Mouse (Mus musculus): Measurements from ENCODE around the gene Serac1.
A peak's percentile ranks its signal among the peaks of the same experiment; 100 is the strongest.

The Serac1 gene

DNA sequence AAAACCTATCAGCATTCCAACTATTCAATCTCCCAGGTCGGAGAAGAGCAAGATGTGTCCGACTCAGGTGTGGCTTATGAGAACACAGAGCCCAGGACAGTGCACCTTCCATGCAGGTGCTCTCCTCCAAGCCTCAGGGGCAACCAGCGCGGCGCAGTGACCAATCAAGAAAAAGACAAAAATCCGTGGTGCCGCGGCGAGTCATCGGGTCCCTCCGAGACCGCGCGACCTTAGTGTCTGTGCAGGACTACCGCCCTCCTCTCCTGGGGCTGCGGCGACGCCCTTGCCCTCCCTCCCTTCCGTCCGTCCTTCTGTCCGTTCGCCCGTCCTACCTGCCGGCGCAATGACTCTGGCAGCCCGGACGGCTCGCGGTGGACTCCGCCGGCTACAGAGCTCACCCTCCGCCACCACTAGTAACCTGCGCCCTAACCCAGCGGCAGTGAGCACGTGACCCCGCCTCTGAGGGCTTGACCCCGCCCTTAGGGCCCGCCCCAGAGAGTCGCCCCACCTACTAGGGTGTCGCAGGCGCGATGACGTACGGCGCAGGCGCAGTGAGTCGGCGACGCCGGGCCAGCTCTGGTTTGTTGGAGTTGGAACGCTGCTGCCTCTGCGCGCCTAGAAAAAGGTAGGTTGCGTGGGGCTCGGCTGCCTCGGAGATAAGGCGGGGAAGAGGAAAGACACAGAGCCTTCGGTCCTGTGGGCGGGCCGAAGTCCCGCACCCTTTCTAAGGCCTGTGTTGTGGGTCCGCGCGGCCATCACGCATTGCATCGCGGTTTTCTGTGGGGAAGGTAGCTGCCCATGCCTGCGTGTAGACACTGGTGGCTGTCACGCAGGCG, at the start of gene Serac1, which contains the start of gene Gtf2h5:
TSS of gene Serac1 (minus strand) at position 455 of the 836 bp plus-strand sequence.
TSS of gene Gtf2h5 (plus strand) at position 500 of the 836 bp plus-strand sequence.
- DNase-seq (ENCODE audit: low spot score): peak; percentile 99

DNA sequence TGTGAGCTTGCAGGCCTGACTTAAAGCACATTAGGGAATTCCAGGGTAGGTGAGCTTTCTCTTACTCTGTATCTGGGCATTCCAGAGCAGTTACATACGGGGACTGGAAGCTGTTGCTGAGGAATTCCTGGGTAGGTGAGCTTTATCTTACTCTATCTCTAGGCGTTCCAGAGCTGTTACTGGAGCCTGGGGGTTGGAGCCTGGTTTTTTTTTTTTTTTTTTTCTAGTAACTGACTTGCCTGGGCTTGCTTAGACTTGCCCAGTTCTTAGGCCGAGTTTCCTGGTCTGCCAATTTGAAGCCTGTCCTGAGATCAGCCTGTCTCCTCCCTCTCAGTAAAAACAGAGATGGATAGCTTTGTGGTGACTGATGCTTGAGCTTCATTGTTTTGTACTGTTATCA, 48.5 kb upstream of the Serac1 start:
- DNase-seq (ENCODE audit: low spot score): no peak

DNA sequence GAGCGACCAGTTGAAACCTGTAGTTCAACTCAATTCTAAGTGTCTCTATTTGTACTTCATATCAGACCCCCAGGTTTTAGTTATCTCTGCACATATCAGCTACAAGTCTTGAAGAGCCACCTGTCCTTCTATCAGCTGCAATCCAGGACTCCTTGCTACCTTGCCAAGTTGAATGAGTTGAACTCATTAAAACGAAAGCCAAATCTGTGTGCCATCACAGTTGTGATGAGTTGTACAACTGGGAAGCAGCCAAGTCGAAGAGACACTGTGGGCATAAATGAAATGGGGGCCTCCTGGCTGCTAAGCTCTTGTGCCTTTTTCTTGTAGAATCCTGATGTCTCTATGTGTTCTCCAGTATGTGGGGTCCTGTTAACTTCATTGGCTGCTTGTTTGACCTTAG, 45.9 kb upstream of the Serac1 start:
- no peak for DNase-seq (ENCODE audit: low spot score)

DNA sequence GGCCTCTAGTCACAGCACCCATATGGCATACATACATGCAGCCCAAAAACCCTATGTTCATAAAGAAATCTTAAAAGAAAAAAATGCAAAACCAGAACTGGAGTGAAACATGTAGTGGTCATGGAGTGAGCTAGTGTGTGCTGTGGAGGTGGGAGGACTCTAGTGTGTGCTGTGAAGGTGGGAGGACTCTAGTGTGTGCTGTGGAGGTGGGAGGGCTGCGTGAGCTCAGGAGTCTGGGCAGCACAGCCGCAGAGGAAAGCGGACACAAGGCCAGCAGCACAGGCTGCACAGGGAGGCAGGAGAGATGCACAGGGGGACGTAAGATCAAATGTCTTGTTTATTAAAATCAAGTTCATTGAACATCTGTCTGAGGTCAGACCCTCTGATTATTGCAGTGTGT, 44.2 kb upstream of the Serac1 start:
- DNase-seq (ENCODE audit: low spot score): no peak

DNA sequence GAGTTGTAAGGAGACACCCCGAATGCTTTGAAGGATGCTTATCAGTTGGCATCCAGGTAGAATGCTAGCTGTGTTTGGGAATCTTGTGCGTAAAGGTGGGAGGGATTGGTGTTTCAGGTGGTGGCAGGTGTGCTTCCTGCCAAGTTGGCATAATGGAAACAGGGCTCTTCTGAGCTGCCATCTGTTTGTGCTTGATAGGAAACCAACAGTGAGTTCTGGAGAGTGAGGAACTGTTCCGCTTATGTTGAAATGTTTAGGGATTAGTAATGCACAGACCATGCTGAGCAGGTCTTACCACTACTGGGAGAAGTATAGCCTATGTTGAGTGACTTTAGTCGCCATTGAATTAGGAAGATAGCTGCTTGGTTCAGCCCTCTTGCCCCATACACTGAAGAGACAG, 39.3 kb upstream of the Serac1 start:
- DNase-seq (ENCODE audit: low spot score): no peak

DNA sequence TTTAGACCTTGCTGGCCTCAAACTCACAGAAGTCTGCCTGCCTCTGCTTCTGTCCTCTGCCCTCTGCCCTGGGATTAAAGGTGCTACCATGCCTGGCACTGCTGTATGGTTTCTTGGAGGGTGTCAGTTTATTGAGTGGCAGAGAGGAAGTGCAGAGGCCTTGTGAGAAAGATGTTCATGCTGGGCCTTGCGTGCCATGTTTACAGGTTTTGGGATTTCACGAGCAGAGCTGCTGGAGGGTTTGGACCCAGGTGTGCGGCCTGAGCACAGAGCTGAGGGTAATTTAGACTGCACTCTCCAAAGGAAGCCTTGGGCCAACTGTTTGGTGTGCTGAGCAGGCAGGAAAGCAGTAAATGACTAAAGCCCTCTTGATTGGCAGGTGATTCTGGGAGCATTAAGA, 38.4 kb upstream of the Serac1 start:
- DNase-seq (ENCODE audit: low spot score): no peak

DNA sequence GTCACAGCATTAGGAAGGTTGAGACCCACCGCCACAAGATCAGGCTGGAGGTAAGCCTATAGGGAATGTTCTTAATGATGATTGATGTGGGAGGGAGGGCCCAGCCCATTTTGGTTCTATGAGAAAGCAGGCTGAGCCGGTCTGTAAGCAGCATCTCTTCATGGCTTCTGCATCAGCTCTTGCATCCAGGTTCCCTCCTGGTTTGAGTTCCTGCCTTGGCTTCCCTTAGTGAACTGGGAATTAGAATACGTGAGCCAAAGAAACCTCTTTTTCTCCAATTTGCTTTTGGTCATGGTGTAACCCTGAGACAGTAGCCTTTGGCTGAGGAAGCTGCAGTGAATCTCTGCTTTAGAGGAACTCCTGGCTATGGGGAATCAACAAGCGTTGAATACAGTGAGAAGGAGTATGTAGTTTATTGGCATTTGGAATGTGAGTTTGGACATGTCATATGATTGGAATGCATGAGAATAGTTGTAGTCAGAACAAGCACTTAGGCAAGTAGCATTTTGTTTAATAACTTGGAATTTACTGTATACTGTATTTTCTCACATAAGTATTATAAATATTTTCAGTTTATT, 37.7 kb upstream of the Serac1 start:
- no peak for DNase-seq (ENCODE audit: low spot score)

DNA sequence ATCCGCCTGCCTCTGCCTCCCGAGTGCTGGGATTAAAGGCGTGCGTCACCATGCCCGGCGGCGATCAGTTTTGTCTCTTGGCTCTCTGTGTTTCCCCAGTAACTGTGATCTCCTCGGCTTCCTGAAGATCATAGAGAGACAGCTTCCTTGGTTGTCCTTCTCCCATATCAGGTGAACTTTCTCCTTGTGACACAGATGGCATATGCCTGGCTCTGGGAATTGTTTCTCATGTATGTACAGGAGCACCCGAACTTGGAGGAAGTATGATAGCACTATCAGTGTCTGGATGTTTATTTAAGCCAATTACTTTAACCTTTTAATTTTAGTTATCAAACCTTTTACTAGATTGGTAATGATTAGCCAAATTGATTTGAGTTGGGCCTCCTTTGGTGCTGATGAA, 35.5 kb upstream of the Serac1 start:
- DNase-seq (ENCODE audit: low spot score): no peak

DNA sequence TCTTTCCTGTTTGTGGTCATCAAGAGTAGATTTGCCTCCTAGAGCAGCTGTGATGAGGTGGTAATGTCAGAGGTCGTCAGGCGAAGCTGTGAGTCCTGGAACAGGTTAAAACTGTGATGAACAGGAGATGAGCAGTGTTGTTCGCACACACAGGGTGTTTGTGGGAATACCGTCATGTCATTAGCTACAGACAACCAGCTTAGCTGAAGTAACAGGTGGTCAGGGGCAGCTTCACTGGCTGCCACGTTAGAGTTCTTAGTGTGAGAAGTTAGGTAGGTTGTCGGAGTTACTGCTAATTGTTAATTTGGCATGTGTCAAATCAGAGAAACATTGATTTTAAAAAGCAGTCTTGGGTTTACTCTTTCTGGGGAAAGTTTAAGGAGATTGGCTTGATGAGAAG, 34.1 kb upstream of the Serac1 start:
- DNase-seq (ENCODE audit: low spot score): no peak

DNA sequence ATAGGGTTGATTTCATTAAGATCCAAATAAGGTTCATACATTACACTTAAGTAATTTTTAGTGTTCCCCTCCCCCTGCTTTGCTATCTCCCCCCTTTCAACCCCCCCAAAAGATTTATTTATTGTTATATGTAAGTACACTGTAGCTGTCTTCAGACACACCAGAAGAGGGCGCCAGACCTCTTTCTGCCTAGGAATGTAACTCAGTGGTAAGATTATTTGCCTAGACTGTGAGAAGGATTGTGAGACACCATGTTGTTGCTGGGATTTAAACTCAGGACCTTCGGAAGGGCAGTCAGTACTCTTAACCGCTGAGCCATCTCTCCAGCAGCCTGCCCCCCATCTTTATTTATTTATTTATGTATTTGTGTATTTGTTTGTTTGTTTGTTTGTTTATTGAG, 31.4 kb upstream of the Serac1 start:
- DNase-seq (ENCODE audit: low spot score): peak; percentile 30

DNA sequence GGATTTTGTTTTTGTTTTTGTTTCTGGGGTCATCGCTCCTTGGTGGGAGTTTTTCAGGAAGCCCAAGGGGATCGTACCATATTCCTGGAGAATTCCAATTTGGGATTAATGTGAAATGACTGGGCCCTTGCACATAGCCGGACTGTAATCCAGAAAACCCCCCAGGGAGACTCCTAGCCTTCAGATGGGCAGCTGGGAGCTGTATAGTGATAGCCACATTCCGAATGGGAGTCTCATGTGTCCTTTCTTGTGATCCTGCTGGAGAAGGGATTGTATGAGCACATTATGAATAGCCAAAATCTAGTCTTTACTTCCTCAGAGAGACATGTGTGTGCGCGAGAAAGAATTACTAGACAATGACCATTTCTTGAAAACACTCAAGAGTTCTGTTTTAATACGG, 28.6 kb upstream of the Serac1 start:
- DNase-seq (ENCODE audit: low spot score): no peak

DNA sequence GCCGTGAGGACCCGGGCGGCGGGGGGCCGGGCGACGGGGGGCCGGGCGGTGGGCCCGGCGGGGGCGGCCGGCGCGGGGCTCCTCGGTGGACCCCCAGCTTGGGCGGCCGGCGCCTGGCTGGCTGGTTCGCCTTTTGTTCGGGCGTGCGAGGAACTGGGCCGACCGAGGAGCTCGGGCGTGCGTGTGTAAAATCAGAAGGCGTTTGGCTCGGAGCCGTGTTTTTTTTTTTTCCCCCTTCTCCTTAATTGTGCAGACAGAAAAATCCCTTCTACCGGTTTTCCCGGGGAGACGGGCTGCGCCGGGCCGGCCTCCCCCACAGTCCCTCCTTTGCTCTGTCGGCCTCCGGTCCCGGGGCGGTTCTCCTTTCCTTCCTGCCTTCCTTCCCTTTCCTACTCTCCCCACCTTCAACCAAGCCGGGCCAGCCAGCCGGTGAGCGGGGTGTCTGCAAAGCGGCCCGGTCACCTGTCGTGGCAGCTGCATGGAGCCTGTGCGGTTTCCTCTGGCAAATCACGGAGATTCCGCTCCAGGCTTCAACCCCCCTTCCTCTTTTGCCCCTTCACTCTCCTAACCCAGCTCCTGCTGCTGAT, 27.6 kb upstream of the Serac1 start:
- peak; percentile 58 for DNase-seq (ENCODE audit: low spot score)

DNA sequence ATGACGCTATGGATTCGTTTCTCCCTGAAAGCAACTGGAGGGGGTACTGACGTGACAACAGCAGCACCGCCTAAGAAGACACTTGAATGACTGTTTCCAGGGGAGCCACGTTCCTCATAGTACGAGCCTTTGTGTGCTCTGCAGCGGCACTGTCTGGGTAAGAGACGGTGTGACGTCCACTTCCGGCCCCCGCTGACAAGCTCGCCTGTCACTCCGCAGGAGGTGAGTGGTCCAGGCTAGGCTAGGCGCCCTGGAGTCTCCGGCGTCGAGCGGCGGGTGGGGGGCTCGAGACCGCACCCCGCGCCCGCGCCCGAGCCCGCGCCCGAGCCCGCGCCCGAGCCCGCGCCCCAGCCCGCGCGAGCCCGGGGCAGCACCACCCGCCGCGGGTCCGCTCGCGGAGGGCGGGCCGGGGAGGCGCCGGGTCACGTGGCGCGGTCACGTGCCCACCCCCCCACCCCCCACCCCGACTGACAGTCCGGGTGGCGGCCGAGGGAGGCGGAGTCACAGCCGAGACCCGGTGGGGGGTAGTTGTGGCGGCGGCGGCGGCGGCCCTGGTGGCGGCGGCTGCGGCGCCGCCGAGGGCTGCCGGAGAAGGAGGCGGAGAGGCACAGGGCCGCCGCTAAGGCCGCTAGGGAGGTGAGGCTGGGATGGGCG, 26.9 kb upstream of the Serac1 start, which contains the start of gene Tulp4:
TSS of gene Tulp4 (plus strand) at position 77 of the 654 bp plus-strand sequence.
- peak; percentile 88 for DNase-seq (ENCODE audit: low spot score)

DNA sequence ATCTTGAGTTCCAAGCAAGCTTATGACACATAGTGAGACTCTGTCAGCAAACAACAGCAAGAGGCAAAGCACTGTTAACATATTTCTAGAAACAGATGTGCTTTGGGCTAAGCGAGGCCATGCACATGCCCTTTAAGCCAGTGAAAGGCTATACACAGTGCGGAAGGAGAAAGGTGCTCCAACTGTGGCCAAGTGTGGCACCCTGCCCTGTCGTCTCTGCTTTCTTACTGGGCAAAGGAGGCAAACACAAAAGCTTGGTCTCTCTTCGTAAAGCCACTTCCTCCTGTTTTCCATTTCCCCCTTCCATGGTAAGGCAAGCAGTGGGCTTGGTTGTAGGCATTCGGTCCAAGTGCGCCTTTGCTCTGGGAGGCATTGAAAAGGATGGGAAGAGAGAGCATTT, 24.0 kb upstream of the Serac1 start:
- DNase-seq (ENCODE audit: low spot score): no peak

DNA sequence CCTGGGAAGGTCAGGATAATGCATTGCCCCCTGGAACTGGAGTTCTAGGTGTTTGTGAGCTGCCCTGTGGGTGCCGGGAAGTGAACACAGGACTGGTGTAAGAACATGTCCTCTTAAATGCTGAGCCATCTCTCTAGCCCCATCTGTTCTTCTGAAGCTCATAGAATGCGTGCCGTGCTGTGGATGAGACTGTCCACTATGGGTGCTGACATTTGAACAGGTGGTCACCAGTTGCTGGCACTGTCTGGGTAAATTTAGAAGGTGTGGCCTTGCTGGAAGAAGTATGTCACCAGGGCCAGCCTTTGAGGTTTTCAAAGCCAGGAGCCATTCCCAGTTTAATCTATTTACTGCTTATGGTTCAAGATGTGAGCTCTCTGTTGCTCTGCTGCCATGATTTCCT, 22.7 kb upstream of the Serac1 start:
- DNase-seq (ENCODE audit: low spot score): no peak

DNA sequence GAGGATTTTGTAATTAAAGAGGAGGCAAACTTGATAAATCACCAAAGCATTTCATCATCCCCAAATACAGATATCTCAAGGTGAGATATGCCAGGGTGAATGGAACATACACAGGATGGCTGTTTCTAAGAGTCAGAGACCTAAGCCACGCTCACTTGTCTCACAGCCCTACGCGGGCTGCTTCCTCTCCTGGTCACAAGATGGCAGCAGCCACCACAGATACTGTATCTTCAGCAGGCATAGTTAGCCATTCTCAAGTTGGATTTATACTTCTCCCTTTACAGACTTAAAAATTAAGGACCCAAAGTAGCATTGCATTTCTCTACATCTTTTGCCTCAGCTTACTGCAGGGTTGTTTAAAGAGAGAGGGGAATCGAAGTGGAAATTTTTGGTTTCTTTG, 18.3 kb upstream of the Serac1 start:
- peak; percentile 76 for DNase-seq (ENCODE audit: low spot score)

DNA sequence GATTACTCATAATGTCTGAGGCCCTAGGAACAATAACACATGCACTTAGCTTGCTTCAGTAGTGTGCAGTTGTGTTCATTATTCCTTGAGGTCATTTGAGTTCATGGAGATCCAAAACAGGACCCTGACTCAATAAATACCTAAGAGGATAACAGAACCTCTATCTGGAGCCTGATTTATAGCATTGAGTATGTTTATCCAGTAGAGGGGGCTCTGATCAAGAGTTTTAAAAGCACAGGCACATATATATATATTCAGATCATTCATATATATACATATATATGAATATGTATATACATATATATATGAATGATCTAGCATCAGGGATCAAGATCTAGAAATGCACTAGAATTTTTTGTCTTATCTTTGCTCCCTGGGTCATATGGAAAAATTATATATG, 16.0 kb upstream of the Serac1 start:
- DNase-seq (ENCODE audit: low spot score): peak; percentile 44

DNA sequence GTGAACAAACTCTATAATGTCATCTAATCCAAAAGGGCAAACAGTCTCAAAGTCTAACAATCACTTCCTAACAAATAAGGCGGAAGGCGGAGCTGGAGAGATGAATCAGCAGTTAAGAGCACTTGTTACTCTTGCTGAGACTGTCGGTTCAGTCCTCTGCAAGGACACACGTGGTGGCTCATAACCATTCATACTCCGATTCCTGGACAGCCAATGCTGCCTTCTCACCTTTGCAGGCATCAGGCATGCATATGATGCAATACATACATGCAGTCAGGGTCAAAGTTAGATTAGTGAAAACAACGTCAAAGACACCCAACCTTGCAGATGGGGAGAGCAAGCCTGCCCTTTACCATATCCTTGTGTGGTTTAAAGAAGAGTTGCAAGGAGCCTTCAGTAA, 12.1 kb upstream of the Serac1 start:
- DNase-seq (ENCODE audit: low spot score): no peak

DNA sequence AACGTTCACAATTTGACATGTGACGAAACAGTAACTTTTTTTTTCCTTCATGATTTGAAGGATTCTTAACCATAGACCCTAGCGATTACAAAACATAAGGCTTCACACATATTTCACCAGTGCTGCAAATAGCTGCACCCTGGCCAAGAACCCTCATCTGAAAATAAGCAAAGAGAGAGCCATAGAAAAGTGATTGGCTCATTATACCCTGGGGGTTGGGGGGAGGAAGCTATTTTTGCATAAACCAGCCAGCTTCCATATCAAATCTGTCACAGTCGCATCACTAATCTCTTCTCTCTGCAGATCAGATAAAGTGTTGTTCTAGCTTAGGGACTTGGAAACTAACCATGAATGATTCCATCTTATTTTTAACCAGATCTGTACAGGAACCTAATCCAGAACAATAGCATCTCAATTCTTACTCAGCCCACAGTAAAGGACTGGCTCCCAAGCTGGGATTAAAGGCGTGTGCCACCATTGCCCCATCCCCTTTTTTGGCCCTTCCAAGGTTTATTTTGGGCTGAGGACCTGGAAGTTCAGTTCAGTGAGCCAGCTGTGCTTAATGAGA, 3.9 kb upstream of the Serac1 start:
- no peak for DNase-seq (ENCODE audit: low spot score)

DNA sequence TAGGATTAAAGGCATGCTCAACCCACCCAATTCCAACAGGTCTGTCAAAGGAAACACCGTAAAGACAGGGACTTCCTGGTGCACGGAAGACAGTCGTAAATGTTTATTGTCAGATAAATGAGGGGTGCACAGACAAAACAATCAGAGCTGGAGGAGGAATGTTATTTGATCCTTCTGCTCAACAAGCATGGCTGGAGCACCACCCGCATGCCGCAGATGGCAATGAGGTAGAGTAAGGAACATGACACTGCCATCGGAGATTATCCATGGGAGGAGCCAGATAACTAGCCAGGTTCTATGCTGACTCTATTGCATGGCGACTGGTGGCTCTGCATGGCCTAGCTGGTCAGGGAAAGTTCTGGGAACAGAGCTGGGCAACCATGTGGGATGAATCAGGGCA, 6.1 kb downstream of the Serac1 start:
- DNase-seq (ENCODE audit: low spot score): no peak

DNA sequence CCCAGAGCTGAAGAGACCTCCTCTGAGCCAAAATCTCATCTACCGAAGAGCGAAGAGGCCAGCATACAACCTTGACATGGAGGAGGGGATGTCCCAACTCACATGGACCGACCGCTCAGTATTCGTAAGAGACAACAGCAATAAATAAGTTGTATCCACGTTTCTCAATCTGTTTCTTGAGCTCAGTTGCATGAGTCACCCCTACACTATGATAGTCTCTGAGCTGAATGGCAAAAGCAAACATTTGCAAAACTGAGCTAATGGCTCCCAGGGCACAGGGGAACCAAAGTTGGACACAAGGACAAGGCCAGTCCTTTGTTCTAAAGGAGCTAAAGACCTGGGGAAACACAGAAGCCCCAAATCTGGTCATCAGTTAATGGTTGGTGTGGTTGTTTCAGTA, 9.7 kb downstream of the Serac1 start:
- no peak for DNase-seq (ENCODE audit: low spot score)

DNA sequence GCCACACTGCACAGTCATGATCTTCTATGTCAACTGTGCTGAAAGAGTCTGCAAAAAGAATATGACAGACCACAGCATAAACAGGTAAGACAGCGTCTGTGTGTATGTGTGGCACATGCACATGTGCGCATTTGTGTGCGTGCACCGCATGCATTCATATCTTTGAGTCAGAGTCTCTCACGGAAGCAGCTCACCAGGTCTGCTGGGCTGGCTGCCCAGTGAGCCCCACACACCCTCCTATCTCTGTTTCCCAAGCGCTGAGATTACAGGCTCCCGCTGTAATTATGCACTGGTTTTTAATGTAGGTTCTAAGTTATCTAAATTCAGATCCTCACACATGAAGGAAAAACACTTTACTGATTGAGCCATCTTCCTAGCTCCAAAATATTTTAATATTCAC, 11.9 kb downstream of the Serac1 start:
- DNase-seq (ENCODE audit: low spot score): no peak
